Mouse (Mus musculus) CD8-positive naive resting alpha-beta T cell, adult 2 months (primary cell): ENCODE results near the gene Syngap1.
"Not testable (repeated sequence)": the region's sequence is repeated elsewhere in the genome, so short reads cannot be mapped to it uniquely, and the experiment has no call there.

Source experiments
- DNase-seq, 2 experiments: peaks; one replicate each; pipeline ENCODE4 v3.0.0; 2022; ENCODE audit warnings: low read depth in 2 of 2, low spot score in 2 of 2

Syngap1 gene

DNA sequence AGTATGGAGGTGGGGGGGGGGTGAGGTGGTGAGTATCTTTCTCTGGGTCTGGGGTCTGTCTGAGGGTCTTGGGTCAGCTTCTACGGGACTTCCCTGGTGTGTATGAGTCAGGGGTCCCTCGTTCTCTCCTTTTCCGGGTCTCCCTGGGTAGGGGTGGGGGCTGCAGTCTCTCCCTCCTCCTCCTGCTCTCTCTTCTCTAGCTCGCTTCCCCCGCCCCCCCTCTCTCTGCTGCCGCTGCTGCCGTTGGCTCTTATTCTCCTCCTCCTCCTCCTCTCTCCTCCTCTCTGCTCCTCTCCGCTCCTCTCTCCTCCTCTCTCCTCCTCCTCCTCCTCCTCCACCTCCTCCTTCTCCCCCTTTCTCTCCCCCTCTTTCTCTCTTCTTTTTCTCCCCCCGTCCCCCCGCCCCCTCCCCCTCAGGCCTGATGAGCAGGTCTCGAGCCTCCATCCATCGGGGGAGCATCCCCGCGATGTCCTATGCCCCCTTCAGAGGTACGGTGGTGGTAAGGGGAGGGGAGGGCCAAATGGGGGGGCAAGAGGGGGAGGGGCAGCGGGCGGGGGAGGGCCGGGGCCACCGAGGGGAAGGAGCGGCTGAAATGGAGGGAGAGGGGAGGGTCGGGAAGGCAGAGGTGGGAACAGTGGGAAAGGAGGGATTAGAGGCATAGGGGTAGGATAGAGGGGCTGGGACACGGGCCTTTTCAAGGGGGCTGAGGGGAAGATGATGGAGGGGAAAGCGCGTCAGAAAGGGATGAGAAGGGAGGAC is at the start of gene Syngap1:
TSS of gene Syngap1 (plus strand) at position 223 of the 759 bp plus-strand sequence.
- DNase-seq = no peak

DNA sequence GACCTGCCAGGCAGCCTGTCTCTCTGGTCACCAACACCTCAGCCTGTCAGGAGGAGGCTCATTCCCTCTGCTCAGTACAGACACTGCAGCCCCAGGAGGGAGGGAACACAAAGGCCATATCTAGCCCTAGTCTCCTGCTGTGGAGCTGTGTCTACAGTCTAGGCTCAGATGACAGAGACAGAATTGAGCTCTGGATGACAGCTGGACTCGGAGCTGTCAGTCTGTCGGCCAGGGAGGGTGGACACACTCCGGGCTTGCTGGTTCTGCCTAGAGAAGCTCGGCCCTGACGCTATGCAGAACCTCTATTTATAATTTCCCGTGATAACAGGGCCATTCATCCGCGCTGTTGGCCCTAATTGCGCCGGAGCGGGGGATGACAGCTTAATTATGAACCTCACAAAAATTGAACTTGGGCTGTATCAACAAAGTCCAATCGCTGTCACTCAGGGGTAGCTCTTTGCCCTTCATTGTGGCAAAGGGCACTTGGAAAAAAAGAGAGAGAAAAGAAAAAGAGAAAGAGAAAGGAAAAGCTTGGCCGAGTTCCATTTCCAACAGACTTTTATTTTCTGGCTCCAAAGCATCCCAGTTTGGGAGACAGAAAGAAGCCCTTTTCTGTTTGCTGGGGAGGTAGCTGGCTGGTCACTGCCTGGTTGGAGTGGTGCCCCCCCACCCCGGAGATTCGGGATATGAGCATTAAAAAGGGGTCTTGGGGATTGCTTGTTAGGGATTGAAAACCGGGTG is 48.2 kb upstream of the Syngap1 start:
- DNase-seq = no peak

- no peak for DNase-seq
These were observed 47.6 kb upstream of the Syngap1 start for GRCm38 (mm10) chr17:26893492-26893891.

DNA sequence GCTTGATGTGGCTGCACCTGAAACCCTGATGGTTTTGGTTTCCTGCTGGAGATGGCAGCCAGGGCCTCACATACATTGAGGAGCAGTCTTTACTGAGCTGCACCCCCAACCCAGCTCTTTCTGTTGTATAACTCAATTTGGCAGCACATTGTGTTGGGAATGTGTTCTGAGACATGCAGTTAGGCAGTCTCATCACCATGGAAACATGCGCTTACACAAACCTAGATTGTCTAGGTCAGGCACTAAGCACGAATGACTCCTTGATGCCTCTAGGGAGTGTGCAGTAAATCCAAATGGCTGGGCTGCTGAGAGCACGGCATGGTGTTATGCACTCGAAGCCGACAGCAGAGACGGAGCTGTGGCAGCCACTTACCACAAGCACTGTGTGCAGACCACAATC is 46.7 kb upstream of the Syngap1 start:
- DNase-seq = no peak

GRCm38 (mm10) chr17:26895578-26895977 is 45.5 kb upstream of the Syngap1 start:
- peak; percentile 54 to 60 for DNase-seq

- DNase-seq = no peak
These were observed 40.1 kb upstream of the Syngap1 start for GRCm38 (mm10) chr17:26900916-26901315.

- no peak for DNase-seq
These were observed 36.7 kb upstream of the Syngap1 start for GRCm38 (mm10) chr17:26904320-26904719.

- DNase-seq = not testable (repeated sequence)
These were observed 33.5 kb upstream of the Syngap1 start for GRCm38 (mm10) chr17:26907506-26907905.

GRCm38 (mm10) chr17:26915248-26915647 is 25.8 kb upstream of the Syngap1 start:
- no peak for DNase-seq

DNA sequence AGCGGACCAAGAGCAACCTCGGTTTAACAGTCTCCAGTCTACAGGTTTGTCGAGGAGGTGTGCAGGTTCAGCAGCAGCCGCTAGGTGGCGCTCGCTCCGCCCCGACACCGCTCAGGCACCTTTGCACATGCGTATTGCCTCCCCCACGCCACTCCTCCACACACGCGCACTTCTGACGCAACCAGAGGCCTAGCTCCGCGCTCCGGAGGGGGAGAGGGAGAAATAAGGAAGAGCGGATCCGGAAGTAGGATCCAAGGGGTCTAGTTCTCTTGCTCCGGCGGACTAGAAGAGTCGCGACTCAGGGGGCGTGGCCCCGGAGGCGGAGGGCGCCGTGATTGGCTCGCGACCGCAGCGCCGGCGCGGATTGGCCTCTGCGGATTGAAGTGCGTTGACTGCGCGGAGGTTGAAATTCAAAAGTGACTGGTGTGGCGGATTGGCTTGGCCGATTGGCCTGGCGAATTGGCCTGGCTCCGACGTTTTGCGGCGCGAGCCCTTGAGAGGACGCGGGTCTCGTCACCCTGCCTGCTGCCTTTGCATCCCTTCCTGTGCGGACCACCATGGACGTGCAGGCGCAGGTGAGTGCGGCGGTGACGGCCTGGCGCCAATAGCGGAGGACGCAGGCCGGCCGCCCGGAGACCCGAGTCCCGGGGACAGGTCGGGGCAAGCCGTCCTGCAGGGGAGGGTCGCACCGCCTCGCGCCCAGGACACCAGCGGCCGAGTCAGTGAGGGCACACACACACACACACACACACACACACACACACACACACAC is 24.2 kb upstream of the Syngap1 start, which contains the start of gene Kifc5b:
TSS of gene Kifc5b (plus strand) at position 381 of the 772 bp plus-strand sequence.
- DNase-seq = peak; percentile 99 to 100

GRCm38 (mm10) chr17:26917560-26917959 is 23.5 kb upstream of the Syngap1 start:
- DNase-seq = peak in 1 of 2 experiments; percentile 12

GRCm38 (mm10) chr17:26918343-26918742 is 22.7 kb upstream of the Syngap1 start:
- no peak for DNase-seq

- not testable (repeated sequence) for DNase-seq
These were observed 21.5 kb upstream of the Syngap1 start for GRCm38 (mm10) chr17:26919516-26919915.

DNA sequence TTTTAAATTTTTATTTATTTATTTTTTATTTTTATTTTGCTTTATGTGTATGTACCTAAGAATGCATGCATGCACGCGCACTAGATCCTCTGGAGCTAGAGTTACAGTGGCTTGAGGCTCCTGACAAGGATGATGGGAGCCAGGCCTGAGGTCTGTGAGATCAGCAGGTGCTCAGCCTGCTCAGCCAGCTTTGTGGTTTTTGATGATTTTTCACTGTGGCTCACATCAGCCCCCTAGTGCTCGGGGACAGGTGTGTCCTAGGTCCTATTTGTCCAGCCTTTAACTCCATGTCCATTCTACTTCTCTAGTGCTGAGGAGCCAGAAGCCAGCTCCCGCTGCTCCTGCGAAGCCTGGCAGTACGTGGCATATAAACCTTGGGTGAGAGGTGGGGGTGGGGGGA is 18.7 kb upstream of the Syngap1 start:
- DNase-seq = not testable (repeated sequence)

- DNase-seq = not testable (repeated sequence)
These were observed 15.6 kb upstream of the Syngap1 start for GRCm38 (mm10) chr17:26925414-26925813.

- not testable (repeated sequence) for DNase-seq
These were observed 9.3 kb upstream of the Syngap1 start for GRCm38 (mm10) chr17:26931795-26932194.

DNA sequence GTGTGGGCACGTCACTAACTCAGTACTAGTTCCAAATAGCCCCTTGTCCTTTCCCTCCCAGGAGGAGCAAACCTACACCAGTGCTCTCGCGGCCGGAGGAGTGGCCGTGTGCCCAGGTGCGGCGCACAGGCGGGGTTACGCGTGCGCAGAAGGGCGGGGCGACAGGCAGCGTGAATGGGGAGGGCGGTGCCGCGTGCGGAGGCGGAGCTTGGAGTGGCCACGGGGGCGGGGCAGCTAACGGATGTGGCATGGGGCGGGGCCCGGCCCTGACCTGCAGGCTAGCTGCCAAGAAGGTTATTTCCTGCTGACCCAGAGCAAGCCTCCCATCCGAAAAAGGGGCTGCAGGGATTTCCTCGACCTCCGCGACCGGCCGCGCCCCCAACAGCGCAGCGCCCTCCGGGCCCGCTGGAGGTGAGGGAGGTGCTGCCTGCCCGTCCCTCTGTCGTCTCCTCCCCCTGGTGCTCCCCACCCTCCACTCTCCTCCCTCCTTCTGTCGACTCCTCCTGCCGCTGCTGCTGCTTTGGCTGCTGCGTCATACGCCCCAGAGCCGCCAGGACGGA is 8.1 kb upstream of the Syngap1 start, which contains the start of gene Phf1:
TSS of gene Phf1 (plus strand) at position 214 of the 560 bp plus-strand sequence.
- peak; percentile 93 to 99 for DNase-seq

- no peak for DNase-seq
These were observed 7.6 kb upstream of the Syngap1 start for GRCm38 (mm10) chr17:26933419-26933818.

DNA sequence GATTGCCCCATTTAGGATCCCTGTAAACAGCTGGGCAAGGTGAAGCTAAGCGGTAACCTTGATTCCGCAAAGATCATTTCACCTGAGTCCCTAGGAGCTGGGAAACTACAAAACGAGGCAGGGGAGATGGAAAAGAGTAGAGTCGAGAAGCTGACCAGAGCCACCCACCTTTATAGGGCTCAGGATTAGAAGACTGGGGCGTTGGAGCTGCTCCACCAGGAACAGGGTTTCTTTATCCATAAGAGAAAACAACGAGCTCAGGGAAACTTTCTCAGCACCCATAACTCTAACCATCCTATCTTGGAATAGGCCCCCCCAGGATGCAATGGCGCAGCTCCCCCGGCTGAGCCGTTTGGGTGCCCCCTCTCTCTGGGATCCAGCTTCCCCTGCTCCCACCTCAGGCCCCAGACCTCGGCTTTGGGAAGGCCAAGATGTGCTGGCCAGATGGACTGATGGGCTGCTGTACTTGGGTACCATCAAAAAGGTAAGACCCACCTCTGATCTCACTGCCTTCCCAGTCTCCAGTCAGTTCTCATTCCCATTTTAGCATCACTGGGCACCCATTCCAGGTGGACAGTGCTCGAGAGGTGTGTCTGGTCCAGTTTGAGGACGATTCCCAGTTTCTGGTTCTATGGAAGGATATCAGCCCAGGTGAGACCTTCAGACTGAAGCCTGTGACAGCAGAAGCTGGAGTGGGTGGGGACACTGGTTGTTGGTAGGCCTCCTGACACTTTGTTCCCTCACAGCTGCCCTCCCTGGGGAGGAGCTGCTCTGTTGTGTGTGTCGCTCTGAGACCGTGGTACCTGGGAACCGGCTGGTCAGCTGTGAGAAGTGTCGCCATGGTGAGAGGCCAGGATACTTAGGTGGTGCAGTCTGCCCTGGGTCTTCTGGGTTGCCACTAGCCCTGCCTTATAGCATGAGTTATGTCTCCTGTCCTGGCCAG is 6.9 kb upstream of the Syngap1 start:
- DNase-seq = no peak

DNA sequence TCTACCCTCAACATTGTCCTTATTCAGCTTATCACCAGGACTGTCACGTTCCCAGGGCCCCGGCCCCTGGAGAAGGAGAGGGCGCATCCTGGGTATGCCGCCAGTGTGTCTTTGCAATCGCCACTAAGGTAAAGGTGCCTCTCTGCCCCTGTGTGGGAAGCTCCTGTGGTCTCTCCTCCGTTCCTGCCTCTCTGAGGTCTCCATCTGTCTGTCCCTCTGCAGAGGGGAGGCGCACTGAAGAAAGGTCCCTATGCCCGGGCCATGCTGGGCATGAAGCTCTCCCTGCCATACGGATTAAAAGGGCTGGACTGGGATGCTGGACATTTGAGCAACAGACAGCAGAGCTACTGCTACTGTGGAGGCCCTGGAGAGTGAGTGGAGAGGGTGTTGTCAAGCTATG is 6.0 kb upstream of the Syngap1 start:
- no peak for DNase-seq
